Mouse (Mus musculus) spleen, adult 12 weeks (tissue): ENCODE data around the gene Hcrt.

Experiments
- DNase-seq: peaks from one replicate; pipeline ENCODE4 v3.0.0; 2022; ENCODE audit warnings: low spot score

Hcrt gene

DNA sequence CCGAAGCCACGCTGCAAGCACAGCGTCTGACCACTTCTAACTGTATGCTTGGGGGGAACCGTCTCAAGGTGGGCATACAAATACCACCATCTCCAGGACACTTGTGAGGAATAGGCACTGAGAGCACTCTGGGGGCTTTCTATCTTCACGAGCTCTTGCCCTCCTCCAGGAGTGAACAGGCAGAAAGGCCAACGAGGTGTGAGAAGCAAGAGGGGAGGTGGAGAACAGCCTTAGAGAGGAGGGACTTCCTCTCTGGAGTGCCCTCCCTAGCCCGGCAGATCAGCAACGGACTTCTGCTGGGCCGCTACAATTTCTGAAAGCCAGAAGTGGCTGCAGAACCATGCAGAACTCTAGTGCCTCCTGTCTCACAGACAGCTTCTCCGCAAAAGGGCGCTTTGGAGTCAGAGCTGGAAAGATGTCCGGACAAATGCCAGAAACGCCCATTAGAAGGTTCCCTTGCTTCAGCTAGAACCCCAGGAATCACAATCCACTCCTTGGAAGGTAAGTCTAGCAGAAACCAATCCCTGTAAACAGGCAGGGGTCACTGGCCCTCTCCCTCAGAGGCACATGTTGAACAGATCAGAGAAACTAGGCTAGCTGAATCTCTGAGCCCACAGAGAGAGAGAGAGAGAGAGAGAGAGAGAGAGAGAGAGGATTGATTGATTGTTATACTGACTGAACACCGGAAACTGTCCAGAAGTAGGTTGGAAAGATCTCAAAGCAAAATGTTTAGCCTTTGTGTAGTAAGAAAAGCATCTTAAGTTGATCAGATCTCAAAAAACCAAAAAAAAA is 26.6 kb downstream of the Hcrt start:
- DNase-seq, result no peak

DNA sequence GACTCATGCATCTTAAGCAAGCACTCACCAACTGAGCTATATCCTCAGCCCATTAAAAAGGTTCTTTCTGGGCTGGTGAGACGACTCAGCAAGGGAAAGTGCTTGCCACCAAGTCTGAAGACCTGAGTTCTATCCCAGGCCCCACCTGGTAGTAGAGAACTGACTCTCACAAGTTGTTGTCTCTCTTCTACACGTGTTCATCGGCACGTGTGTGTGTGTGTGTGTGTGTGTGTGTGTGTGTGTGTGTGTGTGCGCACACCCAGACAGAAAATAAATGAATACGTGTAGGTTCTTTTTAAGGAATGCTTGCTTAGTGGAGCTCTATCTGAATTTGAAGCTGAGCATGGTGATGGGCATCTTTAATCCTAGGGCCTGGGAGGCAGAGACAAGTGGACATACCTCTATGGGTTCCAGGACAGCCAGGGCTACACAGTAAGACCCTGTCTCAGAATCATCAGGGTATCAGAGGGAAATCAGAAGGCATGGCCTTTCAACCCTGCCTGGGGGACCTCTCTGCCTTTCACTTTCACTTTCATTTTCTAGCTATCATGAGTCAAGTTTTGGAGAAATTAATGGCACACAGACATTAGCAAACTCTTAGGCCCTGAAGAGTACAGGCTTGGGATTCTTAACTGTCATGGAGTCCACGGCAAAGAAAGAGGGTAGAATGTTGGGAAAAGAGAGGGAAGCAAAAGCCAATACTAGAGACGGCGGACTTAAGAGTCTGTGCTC is 27.4 kb downstream of the Hcrt start:
- DNase-seq, result no peak

DNA sequence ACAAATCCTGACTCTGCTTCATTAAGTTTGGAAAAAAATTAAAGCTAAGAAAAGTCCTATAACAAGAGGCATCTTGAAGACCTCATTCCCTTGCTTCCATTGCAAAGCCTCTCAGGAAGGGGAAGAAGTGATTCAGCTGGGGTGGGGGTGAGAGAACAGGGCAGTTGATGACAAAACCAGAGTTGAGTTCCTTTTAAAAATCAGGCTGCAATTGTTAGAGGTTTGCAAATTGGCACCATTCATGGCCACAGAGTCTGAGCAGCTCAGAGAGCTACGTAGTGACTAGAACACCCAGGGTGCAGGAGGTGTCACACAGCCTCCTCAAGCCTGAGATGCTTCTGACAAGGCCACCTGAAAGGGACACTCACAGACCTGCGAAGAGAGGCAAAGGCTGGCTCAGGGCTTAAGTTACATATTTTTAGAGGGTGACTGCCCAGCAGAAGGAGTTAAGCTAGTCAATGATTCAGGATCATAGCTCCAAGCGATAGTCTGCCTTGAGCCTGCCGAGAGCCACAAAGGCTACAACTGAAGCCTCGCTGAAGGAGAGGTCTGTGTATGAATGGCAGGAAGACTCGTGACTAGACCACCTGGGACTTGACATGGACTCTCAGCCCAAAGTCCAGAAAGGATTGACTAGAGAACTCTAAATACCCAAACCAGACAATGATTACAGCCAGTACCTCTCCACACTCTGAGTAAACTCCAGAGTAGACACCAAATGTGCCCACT is 32.1 kb downstream of the Hcrt start:
- DNase-seq, result no peak

DNA sequence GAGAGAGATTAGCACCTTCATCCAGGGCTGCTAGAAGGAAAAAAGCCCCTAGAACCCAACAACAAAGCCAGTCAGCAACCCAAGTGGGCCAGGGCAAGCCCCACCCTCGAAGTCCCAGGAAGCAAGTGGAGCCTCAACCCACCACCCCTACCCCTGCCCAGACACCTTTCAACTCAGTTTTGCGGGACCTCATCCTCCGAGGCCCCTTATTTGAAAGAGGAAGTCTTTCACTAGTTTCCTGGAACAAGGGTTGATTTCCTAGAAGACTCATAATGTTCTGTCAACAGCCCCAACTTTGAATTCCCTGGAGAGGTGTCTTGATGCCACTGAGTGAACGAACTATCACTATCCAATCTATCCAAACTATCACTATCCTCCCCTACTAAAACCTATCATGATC is 32.8 kb downstream of the Hcrt start:
- DNase-seq, result no peak

DNA sequence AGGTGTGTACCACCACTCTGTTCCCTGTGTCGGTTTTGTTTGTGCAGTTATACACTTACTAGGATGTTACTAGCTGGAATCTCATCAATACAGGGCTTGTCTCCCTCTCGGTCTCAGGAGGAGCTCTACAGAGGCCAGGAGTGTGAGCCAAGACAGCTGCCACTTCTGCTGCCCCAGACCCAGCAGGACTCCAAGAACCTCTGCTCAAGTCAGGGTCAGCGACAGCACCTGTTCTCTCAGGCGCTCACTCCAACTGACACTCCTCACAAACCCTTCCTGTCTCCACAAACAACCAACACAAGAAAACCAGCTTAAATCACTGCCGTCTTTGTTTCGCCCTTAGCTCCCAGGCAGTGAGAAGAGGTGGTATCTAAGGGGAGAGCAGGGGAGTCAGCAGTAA is 34.1 kb downstream of the Hcrt start:
- DNase-seq, result no peak

DNA sequence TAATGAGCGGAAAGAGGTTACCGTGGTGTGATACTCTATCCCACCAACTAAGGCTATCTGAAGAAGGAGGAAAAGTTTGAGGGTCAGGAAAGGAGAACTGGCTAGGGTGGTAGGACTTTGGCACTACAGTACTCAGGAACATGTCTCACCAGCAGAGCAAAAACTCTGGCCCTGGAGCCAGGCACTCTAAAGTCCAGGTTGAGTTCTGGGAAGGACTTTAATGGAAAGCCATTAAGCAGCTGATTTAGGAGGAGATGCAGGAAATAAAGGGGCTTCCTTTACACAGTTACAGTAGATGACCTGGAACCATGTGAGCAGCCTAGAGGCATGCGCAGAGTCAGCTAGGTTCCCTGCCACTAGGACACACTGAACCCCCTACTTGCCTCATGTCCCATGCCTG is 35.5 kb downstream of the Hcrt start:
- DNase-seq, result no peak

DNA sequence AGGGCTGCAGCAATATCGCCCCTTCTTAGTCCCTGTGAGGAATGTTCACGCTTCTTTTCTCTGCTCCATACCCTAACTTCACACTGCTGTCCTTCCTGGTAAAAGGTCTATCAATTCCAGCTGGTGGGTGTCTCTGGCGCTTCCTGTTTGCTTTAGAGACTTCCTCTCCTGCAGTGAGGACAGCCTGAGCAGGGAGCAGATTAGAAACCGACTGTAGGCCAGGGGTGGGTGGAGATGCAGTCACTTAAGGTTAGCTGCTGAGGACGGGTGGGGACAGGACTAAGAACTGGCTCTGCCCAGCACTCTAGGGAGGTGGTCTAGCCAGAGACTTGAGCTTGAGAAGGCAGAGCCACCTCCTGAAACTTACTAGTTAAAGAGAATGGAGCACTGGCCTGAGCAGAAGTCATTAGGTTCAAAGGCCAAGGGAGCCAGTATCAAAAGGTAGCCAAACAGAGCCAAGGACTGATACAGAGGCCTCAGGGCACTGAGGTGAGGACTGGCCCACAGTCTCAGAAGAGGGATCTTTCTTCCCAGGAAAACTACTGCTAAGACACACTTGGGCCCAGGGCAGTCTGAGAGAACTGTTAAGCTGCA is 37.7 kb downstream of the Hcrt start:
- DNase-seq, result no peak

DNA sequence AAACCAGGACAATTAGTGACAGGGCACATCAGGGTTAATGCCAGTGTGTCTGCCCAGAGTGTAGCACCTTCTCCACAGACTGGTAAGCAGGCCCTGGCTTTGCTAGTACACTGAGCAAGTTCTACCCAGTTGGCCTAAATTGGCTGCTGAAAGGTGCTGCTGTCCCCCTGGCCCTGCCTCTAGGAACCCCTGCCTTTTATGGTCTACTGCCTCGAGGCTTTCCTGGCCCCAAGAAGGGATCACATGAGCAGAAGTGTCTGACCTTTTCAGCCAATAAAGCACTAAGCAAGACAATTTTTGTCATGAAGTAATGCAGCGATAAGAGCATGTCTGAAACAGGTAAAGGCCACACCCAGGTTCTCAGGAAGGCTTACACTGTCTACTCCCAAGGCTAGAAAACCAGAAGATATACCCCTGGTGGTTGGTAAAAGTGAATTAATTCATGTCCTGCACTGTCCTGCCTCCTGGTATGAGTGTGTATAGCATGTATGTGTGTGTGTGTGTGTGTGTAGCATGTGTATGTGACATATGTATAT is 40.2 kb downstream of the Hcrt start:
- DNase-seq, result no peak

DNA sequence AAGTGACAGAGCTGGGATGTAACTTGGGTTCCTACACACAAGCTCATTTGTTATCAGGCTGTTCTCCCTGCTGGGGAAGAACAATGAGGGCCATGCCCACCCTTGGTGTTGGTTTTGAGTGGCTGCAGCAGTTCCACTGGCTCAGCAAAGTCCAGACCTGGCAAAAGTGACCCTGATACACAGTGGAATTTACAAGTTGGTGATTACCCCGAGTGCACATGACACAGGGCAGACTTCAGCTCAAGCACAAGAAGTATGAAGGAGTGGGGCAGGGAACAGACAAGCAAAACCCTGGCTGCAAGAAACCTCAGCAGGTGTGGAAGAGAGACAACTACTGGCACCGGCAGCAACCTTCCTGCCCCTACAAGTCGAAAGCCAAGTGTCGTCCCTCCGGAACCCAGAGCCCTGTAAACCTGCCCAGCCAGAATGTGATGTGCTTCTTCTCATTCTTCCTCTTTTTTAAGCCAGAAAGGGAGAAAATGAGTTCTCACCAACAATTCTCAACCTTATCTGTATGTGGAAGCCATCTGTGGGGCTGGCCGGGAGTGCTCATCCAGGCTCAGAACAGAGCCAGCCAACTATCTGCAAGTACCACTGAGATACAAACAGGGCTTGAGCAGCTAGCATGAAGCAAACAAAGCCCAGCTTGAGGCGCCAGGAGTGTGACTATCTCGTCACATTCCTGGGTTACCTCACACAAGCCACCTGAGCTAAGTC is 40.8 kb downstream of the Hcrt start:
- DNase-seq, result no peak

DNA sequence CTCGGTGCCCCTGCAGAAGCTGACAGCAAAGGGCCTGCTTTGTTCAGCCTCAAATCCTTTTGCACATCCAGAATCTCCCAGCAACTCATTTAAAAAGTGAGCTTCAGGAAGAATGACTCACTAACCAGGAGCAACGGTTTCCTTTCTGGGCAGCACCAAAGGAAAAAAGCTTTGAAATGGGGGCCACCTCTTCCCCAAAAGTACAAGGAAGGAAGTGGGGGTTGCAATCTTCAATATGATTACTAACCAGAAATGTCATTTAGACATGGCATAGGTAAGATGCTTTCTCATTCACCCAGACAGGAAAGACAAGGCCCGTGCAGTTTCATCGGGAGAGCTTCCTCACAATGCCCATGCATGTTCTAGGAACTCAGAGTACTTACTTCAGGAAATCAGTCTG is 41.5 kb downstream of the Hcrt start:
- DNase-seq, result no peak

DNA sequence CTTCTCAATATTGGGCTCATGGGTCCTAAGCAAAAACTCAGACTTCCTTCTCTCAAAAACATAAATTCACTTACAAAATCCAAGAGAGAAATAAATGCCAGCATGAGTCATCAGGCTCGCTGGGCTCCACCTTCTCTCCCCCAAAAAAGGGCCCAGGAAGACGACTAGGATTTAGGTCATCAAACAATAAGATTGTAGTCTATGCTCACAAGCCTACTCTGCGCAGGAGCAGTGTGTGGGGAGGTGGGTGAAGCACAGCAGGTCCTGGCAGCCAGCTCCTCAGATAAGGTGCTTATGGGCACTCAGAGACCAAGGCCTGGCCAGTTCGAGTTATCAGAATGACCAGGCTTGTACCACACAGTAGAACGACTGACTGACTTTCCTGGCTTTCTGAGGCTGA is 42.4 kb downstream of the Hcrt start:
- DNase-seq, result no peak

DNA sequence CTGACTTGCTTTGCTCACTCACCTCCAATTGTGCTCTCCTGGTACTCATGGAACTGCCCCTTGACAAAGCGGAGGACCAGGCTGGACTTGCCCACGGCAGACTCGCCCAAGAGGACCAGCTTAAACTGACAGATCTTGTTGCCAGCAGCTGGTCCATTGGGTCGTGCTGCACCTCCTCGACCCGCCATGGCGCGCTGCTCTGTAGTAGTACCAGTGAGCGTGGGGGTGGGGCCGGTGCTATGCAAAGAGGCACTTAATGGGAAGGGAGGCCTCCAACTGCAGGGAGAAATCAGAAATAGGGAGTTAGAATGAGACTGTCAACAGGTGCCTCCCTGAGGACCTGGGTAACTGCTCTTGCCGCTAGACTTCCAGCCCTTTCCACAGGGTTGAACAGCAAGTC is 42.8 kb downstream of the Hcrt start:
- DNase-seq, result no peak

DNA sequence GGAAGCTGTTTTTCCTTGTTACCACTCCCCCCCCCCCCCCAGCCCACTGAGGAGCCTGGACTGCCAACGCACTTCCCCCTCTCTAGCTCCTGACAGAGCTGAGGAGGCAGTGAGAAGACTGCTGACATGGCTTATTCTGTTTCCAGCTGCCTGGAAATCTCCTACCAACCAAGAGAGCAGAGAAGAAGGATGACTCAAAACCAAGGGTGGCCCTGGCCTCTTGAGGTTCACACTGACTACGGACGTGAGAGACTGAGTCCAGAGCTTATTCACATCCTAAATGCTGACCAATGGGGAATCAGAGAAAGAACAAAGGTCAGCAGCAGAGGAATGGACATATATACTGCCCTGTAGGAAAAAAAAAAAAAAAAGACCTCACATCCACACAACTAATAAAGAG is 43.4 kb downstream of the Hcrt start:
- DNase-seq, result no peak

DNA sequence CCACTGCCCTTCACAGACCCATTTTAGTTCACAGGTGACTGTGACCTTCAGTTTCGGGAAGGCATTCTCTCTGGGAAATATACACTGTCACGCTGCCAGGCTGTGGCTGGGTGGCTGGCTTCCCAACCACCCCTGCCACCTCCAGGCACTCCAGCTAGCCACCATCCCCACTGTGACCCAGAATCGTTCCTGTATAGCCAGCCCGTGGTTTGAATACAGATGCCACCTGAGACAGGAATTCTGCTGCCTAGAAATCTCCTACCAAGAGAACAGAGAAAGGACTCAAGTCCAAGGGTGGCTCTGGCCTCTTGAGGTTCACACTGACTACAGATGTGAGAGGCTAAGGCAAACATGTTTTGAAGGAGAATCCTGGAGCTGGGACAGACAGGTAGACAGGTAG is 43.9 kb downstream of the Hcrt start:
- DNase-seq, result no peak

DNA sequence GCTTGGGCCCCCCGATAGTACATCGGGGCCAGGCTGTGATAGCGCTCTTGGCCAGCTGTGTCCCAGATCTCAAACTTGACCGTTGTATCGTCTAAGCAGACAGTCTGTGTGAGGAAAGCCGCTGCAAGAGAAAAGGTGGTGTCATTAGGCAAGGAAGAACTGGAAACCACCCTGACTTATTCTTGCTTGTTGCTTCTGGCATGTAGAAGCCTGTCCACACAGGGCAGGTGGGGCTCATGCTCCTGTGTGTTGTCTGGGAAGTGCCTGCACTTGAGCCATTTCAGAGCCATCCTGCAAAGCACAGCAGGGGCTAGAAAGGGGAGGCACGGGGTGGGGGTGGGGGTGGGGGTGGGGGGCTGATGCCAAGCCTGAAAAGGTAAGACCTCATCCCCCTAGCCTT is 44.3 kb downstream of the Hcrt start:
- DNase-seq, result no peak

DNA sequence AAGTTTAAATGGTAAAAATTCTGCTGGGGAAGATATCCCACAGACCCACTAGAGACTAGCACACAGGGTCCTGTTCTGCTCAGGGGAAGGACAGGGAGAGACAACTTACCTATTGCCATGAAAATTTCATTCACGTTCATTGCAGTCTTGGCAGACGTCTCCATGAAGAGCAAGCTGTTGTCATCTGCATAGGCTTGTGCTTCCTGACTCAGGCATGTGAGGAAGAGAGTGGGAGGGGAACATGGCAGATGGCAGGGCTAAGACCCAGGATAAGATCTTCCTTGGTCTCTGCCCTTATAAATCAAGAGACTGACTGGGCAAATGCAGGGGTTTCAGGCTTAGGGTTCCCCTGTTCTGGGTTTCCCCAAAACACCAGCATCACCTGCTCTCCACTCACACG is 46.1 kb downstream of the Hcrt start:
- no peak for DNase-seq

DNA sequence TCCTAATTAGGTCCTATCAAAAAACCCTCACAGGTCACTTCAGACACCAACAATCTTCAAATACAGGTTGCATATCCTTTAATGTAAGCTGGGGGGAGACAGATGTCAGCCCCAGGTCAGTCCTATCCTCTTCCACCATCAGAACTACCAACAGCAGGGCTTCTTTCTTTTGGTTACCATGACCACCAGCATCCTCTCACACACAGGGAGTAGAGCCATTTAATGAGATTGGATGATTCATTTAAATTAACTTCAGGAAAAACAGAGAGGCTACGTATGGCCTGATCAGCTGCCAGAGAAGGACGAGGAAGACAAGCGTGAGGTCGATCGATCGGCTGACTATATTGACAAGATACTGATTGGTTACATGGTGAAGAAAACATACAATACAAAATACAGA is 47.8 kb downstream of the Hcrt start:
- DNase-seq, result no peak

DNA sequence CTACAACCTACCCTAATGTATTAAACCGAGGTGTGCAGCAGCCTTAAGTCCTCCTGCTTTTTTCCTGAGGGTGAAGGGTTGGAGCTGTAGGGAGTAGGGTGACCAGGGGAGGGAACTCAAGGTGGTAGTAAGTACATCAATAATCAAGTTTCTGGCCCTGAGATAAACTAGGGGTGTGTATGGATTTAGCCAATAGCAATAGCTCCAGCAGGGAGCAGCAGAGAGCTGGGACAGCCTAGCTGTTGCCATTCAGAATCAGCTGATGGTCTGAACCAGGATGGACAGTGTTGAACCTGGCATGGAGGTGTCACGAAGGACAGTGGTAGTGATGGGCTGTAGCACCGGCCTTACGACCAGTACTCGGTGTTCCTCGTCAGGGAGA is 48.2 kb downstream of the Hcrt start:
- DNase-seq, result peak; percentile 70

DNA sequence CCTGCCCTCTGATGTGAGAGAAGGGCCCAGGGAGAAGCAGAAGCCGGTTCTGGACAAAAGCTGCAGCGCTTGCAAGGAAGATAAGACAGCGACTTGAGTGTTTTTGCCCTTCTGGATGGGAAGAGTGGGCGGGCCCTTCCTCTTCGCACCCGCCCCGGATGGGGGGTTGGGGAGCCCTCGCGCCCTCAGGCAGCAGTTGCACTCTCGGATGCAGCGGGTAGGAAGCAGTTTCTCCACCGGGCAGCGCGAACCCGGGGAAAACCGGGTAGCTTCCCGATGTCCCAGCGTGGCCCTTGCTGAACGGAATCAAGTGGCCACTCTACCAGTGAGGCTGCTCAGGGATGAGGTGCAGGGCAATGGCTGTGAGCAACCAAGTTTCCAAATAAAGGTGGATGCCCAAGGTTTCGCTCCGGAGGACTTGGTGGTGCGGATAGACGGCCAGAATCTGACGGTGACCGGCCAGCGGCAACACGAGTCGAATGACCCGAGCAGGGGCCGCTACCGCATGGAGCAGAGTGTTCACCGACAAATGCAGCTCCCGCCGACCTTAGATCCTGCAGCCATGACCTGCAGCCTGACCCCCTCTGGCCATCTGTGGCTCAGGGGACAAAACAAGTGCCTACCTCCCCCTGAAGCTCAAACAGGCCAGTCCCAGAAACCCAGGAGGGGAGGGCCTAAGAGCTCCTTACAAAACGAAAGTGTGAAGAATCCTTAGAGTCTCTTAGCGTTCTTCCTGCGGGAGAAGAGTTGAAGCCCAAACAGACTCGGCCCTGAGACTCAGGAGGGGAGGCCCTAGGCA is 48.8 kb downstream of the Hcrt start, which contains the start of gene Hspb9:
Gene Hspb9 (plus strand): TSS at position 116 of the 799 bp plus-strand sequence.
- peak; percentile 60 for DNase-seq

DNA sequence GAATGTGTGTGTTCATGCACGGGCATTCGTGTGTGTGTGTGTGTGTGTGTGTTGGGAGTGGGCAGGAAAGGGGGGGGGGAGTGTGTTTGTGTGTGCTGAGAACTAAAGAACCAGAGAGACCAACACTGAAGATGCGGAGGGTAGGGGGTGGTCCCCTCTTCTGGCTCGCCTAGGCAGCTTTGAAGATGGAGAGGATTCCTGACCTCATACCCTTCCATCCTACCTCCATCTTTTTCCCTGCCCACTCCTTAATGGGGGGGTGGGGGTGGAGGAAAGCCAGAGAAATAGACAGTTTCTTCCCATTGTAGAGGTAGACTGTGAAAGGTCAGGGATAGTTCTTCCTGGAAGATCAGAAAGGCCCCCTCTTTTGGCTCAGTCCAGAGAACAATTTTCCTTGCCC is 49.6 kb downstream of the Hcrt start:
- DNase-seq, result no peak
